Mouse (Mus musculus) thymus, adult 2 months (tissue): Measurements from ENCODE around the gene Lrrc25. TPM values are rescaled to one million over a fixed set of nuclear protein-coding genes. Genes with fewer than 3 reads are reported as not detected.

Source experiments
- DNase-seq: peaks from one replicate; pipeline ENCODE4 v3.0.0; 2021
- H3K27ac ChIP-seq: fragments of 200-500 bp; 2 replicates; pipeline ENCODE4 v1.5.1; 2012; ENCODE audit warnings: low read length, control low read depth; ENCODE audit not compliant: control insufficient read depth, insufficient read depth
- H3K27me3 ChIP-seq: fragments of 200-500 bp; 2 replicates; pipeline ENCODE4 v1.6.1; 2012; ENCODE audit warnings: mild to moderate bottlenecking, low read length, moderate library complexity, mixed read lengths; ENCODE audit not compliant: control insufficient read depth, insufficient read depth
- H3K36me3 ChIP-seq: fragments of 200-500 bp; 2 replicates; pipeline ENCODE4 v1.6.1; 2012; ENCODE audit warnings: mild to moderate bottlenecking, low read length, moderate library complexity; ENCODE audit not compliant: control insufficient read depth, insufficient read depth
- H3K4me1 ChIP-seq: fragments of 200-500 bp; replicated peaks from 2 replicates; pipeline ENCODE4 v1.6.1; 2012; ENCODE audit warnings: low read length; ENCODE audit not compliant: control insufficient read depth, insufficient read depth
- H3K4me3 ChIP-seq: fragments of 200-500 bp; 2 replicates; pipeline ENCODE4 v1.5.1; 2012; ENCODE audit warnings: mild to moderate bottlenecking, low read length, control low read depth, moderate library complexity; ENCODE audit not compliant: control insufficient read depth, insufficient read depth
- CTCF ChIP-seq: fragments of 200-500 bp; IDR thresholded peaks from 2 replicates; pipeline ENCODE4 v1.5.1; 2012; ENCODE audit warnings: mild to moderate bottlenecking, control low read depth, low read length, moderate library complexity, borderline replicate concordance; ENCODE audit not compliant: control insufficient read depth, poor library complexity, insufficient read depth; ENCODE audit errors: extremely low read depth
- POLR2A ChIP-seq: fragments of 200-500 bp; IDR thresholded peaks from 2 replicates; pipeline ENCODE4 v1.6.1; 2012; ENCODE audit warnings: mild to moderate bottlenecking, low read length, control low read depth, moderate library complexity; ENCODE audit not compliant: control insufficient read depth, poor library complexity, insufficient read depth; ENCODE audit errors: extremely low read depth
- WGBS: fragments of 180-500 bp; shearing (Covaris S2); methylation state at CpG from one replicate; pipeline ENCODE4 v1.1.7; 2018; 5-methylcytosine and 5-hydroxymethylcytosine counted together
- polyA plus RNA-seq: library from polyadenylated mRNA; depleted of rRNA; stranded (reverse); fragments of >200 nt; gene quantifications from 2 replicates; pipeline ENCODE4 v1.2.3, GENCODE M21; 2012; rRNA removed

The Lrrc25 gene
- polyA plus RNA-seq, 1 experiment, result 18.5 TPM

- under 1% methylated on average over 43 of the region's 44 CpGs for WGBS
- Histone ChIP-seq H3K4me1 (peaks cover 15% of the 10 kb centered on the region), H3K27ac (no peak overlapping the region), H3K36me3 (no peaks in the 10 kb centered on the region), H3K4me3 (peak overlapping the region; percentile 90), H3K27me3 (no peaks in the 10 kb centered on the region)
- DNase-seq, result peak; percentile 87
- TF ChIP-seq CTCF (no peak), POLR2A (peak; percentile 40; the same call in 1 of the 2 replicates)
These were observed 43.8 kb downstream of the Lrrc25 start for GRCm38 (mm10) chr8:70659604-70660272.

GRCm38 (mm10) chr8:70660273-70660725, 44.3 kb downstream of the Lrrc25 start, which contains the start of gene Pgpep1:
Gene Pgpep1, minus strand, starts transcription at chr8:70660388.
- Histone ChIP-seq H3K4me1 (peaks cover 15% of the 10 kb centered on the region), H3K27ac (no peak within 1 kb of the TSS), H3K36me3 (no peaks in the 10 kb centered on the region), H3K4me3 (peak within 1 kb of the TSS; percentile 90), H3K27me3 (no peaks in the 10 kb centered on the region)
- WGBS, result 10% methylated on average over 14 of the region's 14 CpGs
- no peak for TF ChIP-seq CTCF
- TF ChIP-seq POLR2A, result no peak
- peak; percentile 33 for DNase-seq

- H3K27me3 ChIP-seq, result no peaks in the 10 kb centered on the region
- no peak for DNase-seq
- TF ChIP-seq CTCF (no peak), POLR2A (no peak)
- H3K27ac ChIP-seq, result no peak overlapping the region
- H3K4me1 ChIP-seq, result peaks cover 33% of the 10 kb centered on the region
- no peak overlapping the region for H3K4me3 ChIP-seq
- 84% methylated on average over 4 of the region's 4 CpGs for WGBS
- H3K36me3 ChIP-seq, result no peaks in the 10 kb centered on the region
These were observed 47.7 kb downstream of the Lrrc25 start for GRCm38 (mm10) chr8:70663691-70664090.

- Histone ChIP-seq H3K36me3 (no peaks in the 10 kb centered on the region), H3K27me3 (no peaks in the 10 kb centered on the region), H3K4me1 (peaks cover 28% of the 10 kb centered on the region), H3K4me3 (no peak overlapping the region), H3K27ac (no peak overlapping the region)
- DNase-seq, result no peak
- TF ChIP-seq POLR2A (no peak), CTCF (no peak)
- WGBS, result 76% methylated on average over 3 of the region's 3 CpGs
These were observed 48.7 kb downstream of the Lrrc25 start for GRCm38 (mm10) chr8:70664631-70665030.

GRCm38 (mm10) chr8:70665599-70665998, 49.6 kb downstream of the Lrrc25 start:
- DNase-seq, result no peak
- 97% methylated on average over 2 of the region's 2 CpGs for WGBS
- no peak overlapping the region for H3K27ac ChIP-seq
- no peak overlapping the region for H3K4me3 ChIP-seq
- TF ChIP-seq POLR2A, result no peak
- H3K27me3 ChIP-seq, result no peaks in the 10 kb centered on the region
- peaks cover 19% of the 10 kb centered on the region for H3K4me1 ChIP-seq
- no peaks in the 10 kb centered on the region for H3K36me3 ChIP-seq

- no peak overlapping the region for H3K4me3 ChIP-seq
- TF ChIP-seq CTCF (no peak), POLR2A (no peak)
- no peaks in the 10 kb centered on the region for H3K36me3 ChIP-seq
- peaks cover 18% of the 10 kb centered on the region for H3K4me1 ChIP-seq
- WGBS, result 58% methylated on average over 5 of the region's 5 CpGs
- H3K27ac ChIP-seq, result peak overlapping the region; percentile 41
- DNase-seq, result no peak
- no peaks in the 10 kb centered on the region for H3K27me3 ChIP-seq
These were observed 51.1 kb downstream of the Lrrc25 start for GRCm38 (mm10) chr8:70667071-70667470.

Other genes starting within 250 kb of the Lrrc25 start
- 4.1 and 4.7 TPM in 2 replicates for gene Comp, start 242.6 kb upstream of the Lrrc25 start, polyA plus RNA-seq
- gene Crtc1, start 176.6 kb upstream of the Lrrc25 start, polyA plus RNA-seq, result 43.9 and 49.0 TPM in 2 replicates
- 43.1 and 44.6 TPM in 2 replicates for gene Klhl26, start 139.2 kb upstream of the Lrrc25 start, polyA plus RNA-seq
- 0.39 and 0.73 TPM in 2 replicates for gene Tmem59l, start 128.8 kb upstream of the Lrrc25 start, polyA plus RNA-seq
- gene Crlf1, start 123.0 kb upstream of the Lrrc25 start, polyA plus RNA-seq, result 0.59 and 0.70 TPM in 2 replicates
- 196 and 227 TPM in 2 replicates for gene Rex1bd, start 109.4 kb upstream of the Lrrc25 start, polyA plus RNA-seq
- gene Uba52, start 105.4 kb upstream of the Lrrc25 start, polyA plus RNA-seq, result 731 and 765 TPM in 2 replicates
- 613 and 640 TPM in 2 replicates for gene Fkbp8, start 88.4 kb upstream of the Lrrc25 start, polyA plus RNA-seq
- 72.7 and 86.7 TPM in 2 replicates for gene Kxd1, start 88.2 kb upstream of the Lrrc25 start, polyA plus RNA-seq
- gene Ell, start 76.7 kb upstream of the Lrrc25 start, polyA plus RNA-seq, result 40.2 and 42.6 TPM in 2 replicates
- gene Isyna1, start 21.8 kb upstream of the Lrrc25 start, polyA plus RNA-seq, result 185 and 201 TPM in 2 replicates
- gene Ssbp4, start 7.3 kb upstream of the Lrrc25 start, polyA plus RNA-seq, result 392 and 506 TPM in 2 replicates
- gene Gdf15, start 16.3 kb downstream of the Lrrc25 start, polyA plus RNA-seq, result 6.7 and 7.5 TPM in 2 replicates
- 40.7 and 41.9 TPM in 2 replicates for gene Pgpep1, start 44.2 kb downstream of the Lrrc25 start, polyA plus RNA-seq
- gene Lsm4, start 57.1 kb downstream of the Lrrc25 start, polyA plus RNA-seq, result 192 and 199 TPM in 2 replicates
- 540 and 792 TPM in 2 replicates for gene Jund, start 82.8 kb downstream of the Lrrc25 start, polyA plus RNA-seq
- 0.19 and 0.28 TPM in 2 replicates for gene Iqcn, start 87.3 kb downstream of the Lrrc25 start, polyA plus RNA-seq
- gene Gm3336, start 102.4 kb downstream of the Lrrc25 start, polyA plus RNA-seq, result 0.48 and 0.50 TPM in 2 replicates
- 4.9 and 6.2 TPM in 2 replicates for gene Pde4c, start 107.6 kb downstream of the Lrrc25 start, polyA plus RNA-seq
- gene Rab3a, start 138.5 kb downstream of the Lrrc25 start, polyA plus RNA-seq, result 17.8 and 20.8 TPM in 2 replicates
- gene Mpv17l2, start 144.8 kb downstream of the Lrrc25 start, polyA plus RNA-seq, result 72.9 and 103 TPM in 2 replicates
- gene Pik3r2, start 160.6 kb downstream of the Lrrc25 start, polyA plus RNA-seq, result 124 and 136 TPM in 2 replicates
- gene Mast3, start 188.9 kb downstream of the Lrrc25 start, polyA plus RNA-seq, result 615 and 696 TPM in 2 replicates
- gene Il12rb1, start 192.3 kb downstream of the Lrrc25 start, polyA plus RNA-seq, result 48.6 and 53.4 TPM in 2 replicates
- 75.4 and 77.4 TPM in 2 replicates for gene Arrdc2, start 223.6 kb downstream of the Lrrc25 start, polyA plus RNA-seq
- 4.2 and 6.4 TPM in 2 replicates for gene Kcnn1, start 247.1 kb downstream of the Lrrc25 start, polyA plus RNA-seq